Mouse (Mus musculus): ENCODE results near the gene Them7.

- no peak for TF ChIP-seq CTCF (IDR thresholded peaks at IDR 0.05; ENCODE audit: low read depth, low read length)
- TF ChIP-seq GATA1 (IDR thresholded peaks at IDR 0.05; ENCODE audit: borderline replicate concordance, low read length): no peak
- TF ChIP-seq TAL1 (conservative IDR thresholded peaks at IDR 0.05; ENCODE audit: low read depth, low read length): peak; percentile 74
- no peak for TF ChIP-seq POLR2AphosphoS5 (IDR thresholded peaks at IDR 0.05; ENCODE audit: insufficient replicate concordance, low read depth, low read length)
Observed at GRCm38 (mm10) chr2:105414309-105414708, 190.2 kb downstream of the Them7 start.
